Mouse (Mus musculus): ENCODE measurements at regions not wholly inside any gene's neighbourhood (a gene's known extent, or its start where the extent isn't known, plus 50 kb on each side); places are given as distances from the start of the nearest gene placed in this dataset.
A peak's percentile ranks its signal among the peaks of the same experiment; 100 is the strongest.

DNA sequence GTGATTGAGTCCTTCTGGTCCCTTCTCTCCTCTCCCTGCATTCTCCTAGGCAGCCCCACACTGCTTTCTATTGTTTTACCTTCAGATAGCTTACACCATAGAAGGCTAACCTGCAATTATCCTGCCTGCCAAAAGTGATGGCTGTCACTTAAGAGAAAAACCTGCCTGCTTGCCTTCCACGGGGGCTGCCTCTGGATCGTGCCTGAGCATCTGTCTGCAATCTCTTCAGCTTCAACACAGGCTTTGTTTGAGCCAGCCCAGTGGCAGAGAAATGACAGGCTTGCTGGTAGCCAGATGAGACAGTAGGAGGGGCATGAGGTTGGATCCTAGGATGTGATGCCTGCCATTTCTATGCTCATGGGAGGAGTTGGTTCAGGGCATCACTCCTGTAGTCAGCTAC lies 345.2 kb upstream of the Tshz3 start:
- Histone ChIP-seq H3K27me3 (ENCODE audit: low read depth, poor library complexity, severe bottlenecking) (no peaks in the 10 kb centered on the region), H3K4me1 (peaks cover 52% of the 10 kb centered on the region), H3K27ac (peak overlapping the region; percentile 66), H3K9me3 (replicated peaks) (no peaks in the 10 kb centered on the region), H3K4me3 (no peak overlapping the region), H3K36me3 (no peaks in the 10 kb centered on the region)
- DNase-seq (ENCODE audit: low spot score), result no peak
- WGBS, result 21% methylated on average over 2 of the region's 2 CpGs

DNA sequence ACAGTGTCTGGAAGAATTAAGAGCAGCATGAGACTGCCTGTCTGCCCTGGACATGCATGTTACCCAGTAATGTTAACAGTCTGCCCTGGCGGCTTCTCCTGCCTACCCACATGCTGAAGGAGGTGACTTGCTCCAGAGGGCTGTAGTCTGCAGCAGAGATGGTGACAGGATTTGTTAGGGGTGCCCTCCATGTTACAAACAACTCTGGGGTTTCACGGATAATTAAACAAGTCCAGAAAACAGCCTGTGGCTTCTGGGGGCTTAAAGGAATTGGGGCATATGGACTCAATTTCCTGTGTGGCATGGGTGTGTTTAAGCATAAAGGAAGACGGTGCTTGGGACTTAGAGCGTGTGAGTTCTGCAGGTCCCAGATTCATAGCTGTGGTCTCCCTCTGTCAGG lies 347.3 kb upstream of the Tshz3 start:
- Histone ChIP-seq H3K27ac (peak overlapping the region; percentile 74), H3K4me3 (no peak overlapping the region), H3K9me3 (replicated peaks) (no peaks in the 10 kb centered on the region), H3K4me1 (peaks cover 63% of the 10 kb centered on the region), H3K36me3 (no peaks in the 10 kb centered on the region), H3K27me3 (ENCODE audit: low read depth, poor library complexity, severe bottlenecking) (peaks cover 6% of the 10 kb centered on the region; the same call in 1 of the 2 replicates)
- peak; percentile 54 for DNase-seq (ENCODE audit: low spot score)
- 16% methylated on average over 4 of the region's 4 CpGs for WGBS

GRCm38 (mm10) chr7:36348195-36348594 lies 349.7 kb upstream of the Tshz3 start:
- Histone ChIP-seq H3K27me3 (ENCODE audit: low read depth, poor library complexity, severe bottlenecking) (peaks cover 6% of the 10 kb centered on the region; the same call in 1 of the 2 replicates), H3K9me3 (replicated peaks) (no peaks in the 10 kb centered on the region), H3K4me1 (peaks cover 75% of the 10 kb centered on the region), H3K4me3 (no peak overlapping the region), H3K27ac (no peak overlapping the region), H3K36me3 (no peaks in the 10 kb centered on the region)
- DNase-seq (ENCODE audit: low spot score), result no peak
- 62% methylated on average over 8 of the region's 8 CpGs for WGBS

GRCm38 (mm10) chr7:36334857-36335256 lies 363.1 kb upstream of the Tshz3 start:
- H3K4me1 ChIP-seq, result peaks cover 24% of the 10 kb centered on the region
- no peak overlapping the region for H3K4me3 ChIP-seq
- no peak for DNase-seq (ENCODE audit: low spot score)
- H3K9me3 ChIP-seq (replicated peaks), result no peaks in the 10 kb centered on the region
- H3K27ac ChIP-seq, result no peak overlapping the region
- WGBS, result 91% methylated on average over 5 of the region's 5 CpGs
- no peaks in the 10 kb centered on the region for H3K27me3 ChIP-seq (ENCODE audit: low read depth, poor library complexity, severe bottlenecking)
- no peaks in the 10 kb centered on the region for H3K36me3 ChIP-seq

- 51% methylated on average over 5 of the region's 5 CpGs for WGBS
- Histone ChIP-seq H3K27me3 (ENCODE audit: low read depth, poor library complexity, severe bottlenecking) (no peaks in the 10 kb centered on the region), H3K27ac (peak overlapping the region; percentile 25; the same call in 1 of the 2 replicates), H3K4me3 (no peak overlapping the region), H3K36me3 (no peaks in the 10 kb centered on the region), H3K4me1 (peaks cover 24% of the 10 kb centered on the region), H3K9me3 (replicated peaks) (no peaks in the 10 kb centered on the region)
- DNase-seq (ENCODE audit: low spot score), result no peak
Measured at GRCm38 (mm10) chr7:36334091-36334490, 363.8 kb upstream of the Tshz3 start.

GRCm38 (mm10) chr7:36332633-36333032 lies 365.3 kb upstream of the Tshz3 start:
- Histone ChIP-seq H3K36me3 (no peaks in the 10 kb centered on the region), H3K4me1 (peaks cover 24% of the 10 kb centered on the region), H3K9me3 (replicated peaks) (no peaks in the 10 kb centered on the region), H3K27ac (no peak overlapping the region), H3K4me3 (no peak overlapping the region), H3K27me3 (ENCODE audit: low read depth, poor library complexity, severe bottlenecking) (no peaks in the 10 kb centered on the region)
- no peak for DNase-seq (ENCODE audit: low spot score)
- 84% methylated on average over 7 of the region's 7 CpGs for WGBS

DNA sequence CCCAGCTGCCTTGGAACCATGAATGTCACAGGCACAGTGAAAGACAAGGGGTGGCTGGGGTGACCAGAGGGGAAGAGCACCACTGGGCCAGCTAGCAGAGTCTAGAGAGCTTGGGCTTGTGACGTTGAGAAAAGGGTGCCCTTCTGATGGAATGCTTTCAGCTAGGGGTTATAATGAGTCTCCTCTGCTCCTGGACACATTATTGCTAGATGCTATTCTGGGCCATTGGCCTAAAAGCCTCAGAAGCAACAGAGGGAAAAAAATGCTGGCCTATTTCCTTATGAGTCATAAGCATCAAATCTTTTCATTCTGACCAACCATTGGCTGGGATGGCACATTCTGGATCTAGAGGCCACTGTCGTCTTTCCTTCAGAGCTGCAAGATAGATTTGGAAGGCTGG lies 369.8 kb upstream of the Tshz3 start:
- Histone ChIP-seq H3K36me3 (no peaks in the 10 kb centered on the region), H3K27ac (no peak overlapping the region), H3K9me3 (replicated peaks) (no peaks in the 10 kb centered on the region), H3K4me1 (peaks cover 7% of the 10 kb centered on the region; the same call in 1 of the 2 replicates), H3K4me3 (no peak overlapping the region), H3K27me3 (ENCODE audit: low read depth, poor library complexity, severe bottlenecking) (no peaks in the 10 kb centered on the region)
- DNase-seq (ENCODE audit: low spot score), result no peak
- WGBS, result 92% methylated on average over 2 of the region's 2 CpGs

- Histone ChIP-seq H3K27me3 (ENCODE audit: low read depth, poor library complexity, severe bottlenecking) (no peaks in the 10 kb centered on the region), H3K4me3 (no peak overlapping the region), H3K27ac (no peak overlapping the region), H3K9me3 (replicated peaks) (no peaks in the 10 kb centered on the region), H3K4me1 (0 out of 2 replicates have a peak, but pooled peaks cover 4% of the 10 kb centered on the region), H3K36me3 (no peaks in the 10 kb centered on the region)
- 83% methylated on average over 1 of the region's 1 CpGs for WGBS
- DNase-seq (ENCODE audit: low spot score), result no peak
Measured at GRCm38 (mm10) chr7:36324035-36324434, 373.9 kb upstream of the Tshz3 start.

- H3K9me3 ChIP-seq (replicated peaks), result no peaks in the 10 kb centered on the region
- 70% methylated on average over 4 of the region's 4 CpGs for WGBS
- H3K4me3 ChIP-seq, result no peak overlapping the region
- DNase-seq (ENCODE audit: low spot score), result no peak
- no peaks in the 10 kb centered on the region for H3K27me3 ChIP-seq (ENCODE audit: low read depth, poor library complexity, severe bottlenecking)
- H3K27ac ChIP-seq, result no peak overlapping the region
- H3K36me3 ChIP-seq, result no peaks in the 10 kb centered on the region
- H3K4me1 ChIP-seq, result peaks cover 15% of the 10 kb centered on the region
Measured at GRCm38 (mm10) chr7:36322181-36322580, 375.7 kb upstream of the Tshz3 start.

DNA sequence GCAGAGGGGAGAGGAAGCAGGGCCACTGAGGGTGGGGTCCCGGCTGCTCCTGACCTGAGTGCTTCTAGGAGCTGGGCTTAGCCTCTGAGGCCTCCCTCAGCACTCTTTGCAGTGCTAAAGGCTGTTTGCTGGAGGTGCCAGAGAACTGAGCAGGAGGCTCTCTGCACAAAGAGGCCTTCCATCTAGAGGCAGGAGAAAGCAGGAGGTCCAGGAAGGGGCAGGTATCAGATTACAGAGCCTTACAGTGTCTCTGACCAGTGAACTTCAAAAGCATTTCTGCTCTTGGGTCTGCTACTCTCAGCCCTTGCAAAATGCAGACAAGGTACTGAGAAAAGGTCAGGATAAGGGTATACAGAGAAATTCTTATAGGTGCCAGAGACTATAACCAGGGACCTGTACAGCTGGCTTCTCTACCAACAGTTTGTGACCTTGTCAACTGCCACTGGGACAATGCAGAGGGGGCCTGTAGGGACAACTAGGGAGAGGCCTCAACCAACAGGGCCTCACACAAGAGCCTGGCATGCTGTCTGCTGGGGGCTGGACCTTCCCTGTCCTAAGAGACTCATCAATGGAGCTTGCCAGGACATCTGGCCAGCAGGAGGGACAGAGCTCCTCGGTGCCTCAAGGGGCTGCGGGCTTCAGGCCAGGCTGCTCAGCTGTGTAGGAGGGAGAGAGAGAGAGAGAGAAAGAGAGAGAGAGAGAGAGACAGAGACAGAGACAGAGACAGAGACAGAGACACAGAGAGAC lies 380.3 kb upstream of the Tshz3 start:
- H3K36me3 ChIP-seq, result no peaks in the 10 kb centered on the region
- H3K27me3 ChIP-seq (ENCODE audit: low read depth, poor library complexity, severe bottlenecking), result no peaks in the 10 kb centered on the region
- WGBS, result 21% methylated on average over 3 of the region's 3 CpGs
- H3K27ac ChIP-seq, result peak overlapping the region; percentile 87
- H3K9me3 ChIP-seq (replicated peaks), result no peaks in the 10 kb centered on the region
- peaks cover 18% of the 10 kb centered on the region for H3K4me1 ChIP-seq
- peak; percentile 59 for DNase-seq (ENCODE audit: low spot score)
- no peak overlapping the region for H3K4me3 ChIP-seq

DNA sequence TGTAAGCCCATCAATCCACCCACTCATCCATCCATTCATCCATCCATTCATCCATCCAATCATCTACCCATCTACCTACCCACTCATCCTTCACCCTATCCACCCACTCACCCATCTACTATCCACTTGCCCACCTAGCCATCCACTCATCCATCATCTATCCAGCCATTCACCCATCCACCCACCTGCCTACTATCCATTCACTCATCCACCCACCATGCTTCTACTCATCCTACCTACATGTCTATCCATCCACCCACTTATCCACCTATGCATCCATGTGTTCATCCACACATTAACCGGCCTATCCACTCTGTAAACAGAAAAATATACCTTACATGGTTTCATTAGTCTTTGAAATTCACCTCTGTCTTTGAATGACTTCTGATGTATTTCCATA lies 384.2 kb upstream of the Tshz3 start:
- no peak overlapping the region for H3K4me3 ChIP-seq
- 98% methylated on average over 1 of the region's 1 CpGs for WGBS
- H3K27ac ChIP-seq, result no peak overlapping the region
- no peaks in the 10 kb centered on the region for H3K27me3 ChIP-seq (ENCODE audit: low read depth, poor library complexity, severe bottlenecking)
- H3K9me3 ChIP-seq (replicated peaks), result no peaks in the 10 kb centered on the region
- DNase-seq (ENCODE audit: low spot score), result no peak
- H3K4me1 ChIP-seq, result peaks cover 26% of the 10 kb centered on the region
- H3K36me3 ChIP-seq, result no peaks in the 10 kb centered on the region

- DNase-seq (ENCODE audit: low spot score), result no peak
- 90% methylated on average over 5 of the region's 5 CpGs for WGBS
- no peaks in the 10 kb centered on the region for H3K9me3 ChIP-seq (replicated peaks)
- no peaks in the 10 kb centered on the region for H3K36me3 ChIP-seq
- peaks cover 20% of the 10 kb centered on the region for H3K4me1 ChIP-seq
- H3K4me3 ChIP-seq, result no peak overlapping the region
- no peaks in the 10 kb centered on the region for H3K27me3 ChIP-seq (ENCODE audit: low read depth, poor library complexity, severe bottlenecking)
- H3K27ac ChIP-seq, result no peak overlapping the region
Measured at GRCm38 (mm10) chr7:36309761-36310605, 387.9 kb upstream of the Tshz3 start.

DNA sequence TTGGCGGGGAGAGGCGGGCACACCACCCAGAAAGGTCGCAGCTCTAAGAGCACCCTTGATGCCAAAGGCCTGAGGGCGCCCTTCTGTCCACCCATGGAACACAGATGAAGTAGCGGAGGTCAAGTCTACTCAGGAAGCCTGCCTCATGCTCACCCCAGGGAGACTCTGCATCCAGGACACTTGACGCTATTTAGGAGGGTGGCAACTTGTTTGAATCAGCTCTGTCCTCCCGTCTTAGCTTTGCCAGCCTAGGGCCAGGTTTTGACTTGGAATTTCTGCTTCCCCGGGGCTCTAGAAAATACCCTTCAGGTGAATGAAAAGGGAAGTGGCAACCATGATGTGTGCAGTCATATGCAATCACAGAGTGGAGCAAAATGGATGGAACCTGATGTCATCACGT lies 389.2 kb upstream of the Tshz3 start:
- no peak for DNase-seq (ENCODE audit: low spot score)
- no peak overlapping the region for H3K4me3 ChIP-seq
- H3K36me3 ChIP-seq, result no peaks in the 10 kb centered on the region
- no peaks in the 10 kb centered on the region for H3K9me3 ChIP-seq (replicated peaks)
- no peak overlapping the region for H3K27ac ChIP-seq
- H3K27me3 ChIP-seq (ENCODE audit: low read depth, poor library complexity, severe bottlenecking), result no peaks in the 10 kb centered on the region
- WGBS, result 92% methylated on average over 9 of the region's 9 CpGs
- peaks cover 20% of the 10 kb centered on the region for H3K4me1 ChIP-seq
